30 mouse cellular contexts compared by ENCODE assay signal in the genomic region with DNA sequence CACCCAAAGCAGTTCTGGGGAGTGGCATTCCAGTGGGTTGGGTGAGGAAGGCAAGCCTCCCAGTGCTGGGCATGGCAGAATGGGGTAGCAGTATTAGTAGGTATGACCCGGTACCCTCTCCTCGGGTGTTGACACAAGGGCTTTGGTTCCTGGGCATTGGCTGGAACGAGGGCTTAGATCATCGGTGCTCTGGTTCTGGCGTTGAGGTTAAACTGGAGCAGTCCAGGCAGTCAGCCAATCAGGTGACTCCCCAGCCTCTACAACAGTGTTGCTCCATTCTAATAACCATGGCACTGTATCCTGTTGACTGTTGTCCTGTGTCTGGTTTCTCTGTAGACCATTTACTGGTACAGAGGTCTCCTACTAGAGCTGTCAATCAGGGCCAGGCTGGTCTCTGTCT. TPM values are rescaled to one million over a fixed set of nuclear protein-coding genes. Genes with fewer than 3 reads are reported as not detected.
DNase-seq lines count a peak whose midpoint lies in the region.
"Had no signal": no experiment of that assay in that cellular context is flagged by ENCODE, and none has a peak within 500 bp of the region (broad histone marks: within the 10 kb centered on the region; RNA-seq: fewer than 3 reads in every experiment).

No protein-coding gene starts in this region.

- no peaks in the 10 kb centered on the region for H3K9me3 ChIP-seq in heart, embryonic 10.5 days
- no peaks in the 10 kb centered on the region for H3K9me3 ChIP-seq in embryonic facial prominence, embryonic 10.5 days
- H3K9me3 ChIP-seq: forebrain, embryonic 13.5 days; heart, embryonic 15.5 days; hindbrain, embryonic 15.5 days; limb, embryonic 13.5 days; midbrain, embryonic 10.5 days; midbrain, embryonic 15.5 days; neural tube, embryonic 15.5 days had no signal

- peaks cover 37% of the 10 kb centered on the region for H3K4me1 ChIP-seq in heart, embryonic 10.5 days
- peaks cover 43% of the 10 kb centered on the region for H3K4me1 ChIP-seq in embryonic facial prominence, embryonic 10.5 days
- H3K4me1 ChIP-seq: forebrain, embryonic 13.5 days; hindbrain, embryonic 15.5 days; limb, embryonic 13.5 days; midbrain, embryonic 15.5 days; neural tube, embryonic 15.5 days had no signal

- DNase-seq in gastrocnemius, adult 18-20 months (ENCODE audit: low spot score), result peak; percentile 61
- DNase-seq in gastrocnemius, postnatal 14 days, result no peak
- peak; percentile 44 for DNase-seq in heart, adult 8-10 months (ENCODE audit: low spot score)
- no peak for DNase-seq in heart, embryonic 10.5 days (ENCODE audit: low spot score)
- DNase-seq in MN1 (ENCODE audit: low spot score) (peak; percentile 34), NIH3T3 (ENCODE audit: low read depth) (peak; percentile 38)
- no peak for DNase-seq in embryonic facial prominence, embryonic 10.5 days (ENCODE audit: low spot score)
- DNase-seq: B cell, adult 2 months; cerebellum, adult 8-10 months; cerebellum, postnatal 25 days; kidney, adult 18-20 months; kidney, postnatal 4 days; lung, embryonic 14.5 days; lung, postnatal 14 days; retina, postnatal 1 day; right cerebral cortex, postnatal 14 days; thymus, postnatal 4 days had no signal

- H3K4me3 ChIP-seq in heart, embryonic 10.5 days, result no peak overlapping the region
- H3K4me3 ChIP-seq in embryonic facial prominence, embryonic 10.5 days, result no peak overlapping the region
- H3K4me3 ChIP-seq: forebrain, embryonic 13.5 days; heart, embryonic 15.5 days; hindbrain, embryonic 15.5 days; limb, embryonic 13.5 days; midbrain, embryonic 10.5 days; midbrain, embryonic 15.5 days; neural tube, embryonic 15.5 days had no signal

- H3K27me3 ChIP-seq in heart, embryonic 10.5 days (ENCODE audit: insufficient read depth, poor library complexity, severe bottlenecking), result peaks cover 39% of the 10 kb centered on the region
- H3K27me3 ChIP-seq in embryonic facial prominence, embryonic 10.5 days (replicated peaks; ENCODE audit: low read depth, poor library complexity, severe bottlenecking), result peaks cover 27% of the 10 kb centered on the region
- H3K27me3 ChIP-seq: forebrain, embryonic 13.5 days; hindbrain, embryonic 15.5 days; limb, embryonic 13.5 days; midbrain, embryonic 15.5 days; neural tube, embryonic 15.5 days had no signal

- no peaks in the 10 kb centered on the region for H3K36me3 ChIP-seq in heart, embryonic 10.5 days
- H3K36me3 ChIP-seq in embryonic facial prominence, embryonic 10.5 days (replicated peaks), result no peaks in the 10 kb centered on the region
- H3K36me3 ChIP-seq: heart, embryonic 15.5 days; hindbrain, embryonic 15.5 days; limb, embryonic 13.5 days; midbrain, embryonic 10.5 days; midbrain, embryonic 15.5 days; neural tube, embryonic 15.5 days had no signal

- intact Hi-C loops in gastrocnemius, postnatal 14 days (cut with DNase I; ENCODE audit: low total_unique reads), result no loop called here

- 83% methylated on average over 5 of the region's 5 CpGs for WGBS in heart, embryonic 10.5 days
- 87% methylated on average over 5 of the region's 5 CpGs for whole genome bisulfite sequencing in embryonic facial prominence, embryonic 10.5 days

- H3K27ac ChIP-seq in heart, embryonic 10.5 days, result no peak overlapping the region
- no peak overlapping the region for H3K27ac ChIP-seq in embryonic facial prominence, embryonic 10.5 days (replicated peaks)
- H3K27ac ChIP-seq: forebrain, embryonic 13.5 days; heart, embryonic 15.5 days; hindbrain, embryonic 15.5 days; limb, embryonic 13.5 days; liver, embryonic 14.5 days; midbrain, embryonic 10.5 days; midbrain, embryonic 15.5 days; neural tube, embryonic 15.5 days had no signal

RNA-seq across cellular contexts. Expression of gene Adad2, which starts 5.0 kb away (rescaled TPM):
- under 1 TPM in 1 of 2 experiments, not detected in 1; 0.14 TPM for total RNA-seq in gastrocnemius, adult 18-20 months (2021)
- total RNA-seq in gastrocnemius, postnatal 14 days (2021), result not detected
- total RNA-seq in heart, adult 8-10 months (2022), result not detected
- polyA plus RNA-seq in heart, embryonic 10.5 days (2016; fragmentation: Nextera tagmentation; extraction: Ambion mirVana), result 0.14 TPM in 1 of 2 replicates, not detected in the other
- 0.27 TPM in 1 of 2 replicates, not detected in the other for polyA plus RNA-seq in embryonic facial prominence, embryonic 10.5 days (2016; fragmentation: Nextera tagmentation; extraction: Ambion mirVana)
- total RNA-seq: gastrocnemius, postnatal 4 days; hematopoietic stem cell, adult 5-6 weeks had no signal
- polyA plus RNA-seq: forebrain, embryonic 13.5 days; heart, embryonic 15.5 days; liver, embryonic 14.5 days; lung, embryonic 14.5 days; stomach, embryonic 14.5 days; thymus, postnatal 0 days had no signal

RNA-seq across cellular contexts. Expression of gene Taf1c, which starts 12.6 kb away (rescaled TPM):
- total RNA-seq in gastrocnemius, adult 18-20 months (2021), result 1 to 10 TPM; 4.8 to 5.5 TPM
- total RNA-seq in gastrocnemius, postnatal 14 days (2021), result 1 to 10 TPM; 3.5 to 3.6 TPM
- 1 to 10 TPM; 3.4 to 4.4 (median 4.0) TPM for total RNA-seq in heart, adult 8-10 months (2022)
- polyA plus RNA-seq in heart, embryonic 10.5 days (2016; fragmentation: Nextera tagmentation; extraction: Ambion mirVana), result 9.9 and 11.2 TPM in 2 replicates
- 15.7 and 17.8 TPM in 2 replicates for polyA plus RNA-seq in embryonic facial prominence, embryonic 10.5 days (2016; fragmentation: Nextera tagmentation; extraction: Ambion mirVana)

RNA-seq across cellular contexts. Expression of gene Kcng4, which starts 17.9 kb away (rescaled TPM):
- 10 to 100 TPM; 11.4 to 11.8 TPM for total RNA-seq in gastrocnemius, adult 18-20 months (2021)
- total RNA-seq in gastrocnemius, postnatal 14 days (2021), result 1 to 10 TPM; 1.6 to 4.4 TPM
- under 1 TPM in 2 of 4 experiments, not detected in 2; 0.09 to 0.12 TPM for total RNA-seq in heart, adult 8-10 months (2022)
- not detected in 2 replicates for polyA plus RNA-seq in heart, embryonic 10.5 days (2016; fragmentation: Nextera tagmentation; extraction: Ambion mirVana)
- 0.22 and 0.47 TPM in 2 replicates for polyA plus RNA-seq in embryonic facial prominence, embryonic 10.5 days (2016; fragmentation: Nextera tagmentation; extraction: Ambion mirVana)
- total RNA-seq: hematopoietic stem cell, adult 5-6 weeks had no signal
- polyA plus RNA-seq: embryonic facial prominence, embryonic 11.5 days; heart, embryonic 15.5 days; limb, embryonic 13.5 days; liver, embryonic 14.5 days; lung, embryonic 14.5 days had no signal

RNA-seq across cellular contexts. Expression of gene Dnaaf1, which starts 42.6 kb away (rescaled TPM):
- not detected for total RNA-seq in gastrocnemius, adult 18-20 months (2021)
- not detected for total RNA-seq in gastrocnemius, postnatal 14 days (2021)
- total RNA-seq in heart, adult 8-10 months (2022), result not detected
- polyA plus RNA-seq in heart, embryonic 10.5 days (2016; fragmentation: Nextera tagmentation; extraction: Ambion mirVana), result 0.11 and 0.31 TPM in 2 replicates
- polyA plus RNA-seq in embryonic facial prominence, embryonic 10.5 days (2016; fragmentation: Nextera tagmentation; extraction: Ambion mirVana), result 0.11 and 0.15 TPM in 2 replicates
- total RNA-seq: gastrocnemius, postnatal 4 days; hematopoietic stem cell, adult 5-6 weeks had no signal
- polyA plus RNA-seq: embryonic facial prominence, embryonic 11.5 days; lung, embryonic 14.5 days had no signal

RNA-seq across cellular contexts. Expression of gene Hsdl1, which starts 42.6 kb away (rescaled TPM):
- total RNA-seq in gastrocnemius, adult 18-20 months (2021), result 10 to 100 TPM; 13.4 to 16.3 TPM
- 10 to 100 TPM; 12.6 to 13.7 TPM for total RNA-seq in gastrocnemius, postnatal 14 days (2021)
- total RNA-seq in heart, adult 8-10 months (2022), result 10 to 100 TPM; 18.4 to 22.3 (median 19.8) TPM
- 35.3 and 47.9 TPM in 2 replicates for polyA plus RNA-seq in heart, embryonic 10.5 days (2016; fragmentation: Nextera tagmentation; extraction: Ambion mirVana)
- 42.0 and 43.5 TPM in 2 replicates for polyA plus RNA-seq in embryonic facial prominence, embryonic 10.5 days (2016; fragmentation: Nextera tagmentation; extraction: Ambion mirVana)

Comparison
In these comparisons a context has a peak if more than half of its experiments do, and no peak if none do; other contexts are left out.
1. DNase-seq: peak in gastrocnemius, adult 18-20 months (single experiment), heart, adult 8-10 months (single experiment), MN1 (single experiment) and NIH3T3 (single experiment); none in gastrocnemius, postnatal 14 days (single experiment), heart, embryonic 10.5 days (single experiment) and embryonic facial prominence, embryonic 10.5 days (single experiment).